Mouse (Mus musculus) small intestine, adult 2 months (tissue): ENCODE measurements around the gene Cyp24a1.

Source experiments
- CTCF ChIP-seq: fragments of 200-500 bp; IDR thresholded peaks from 2 replicates; pipeline ENCODE4 v1.5.1; 2012; ENCODE audit warnings: low read depth, mild to moderate bottlenecking, control low read depth, inconsistent platforms, low read length, moderate library complexity, mixed read lengths; ENCODE audit not compliant: insufficient replicate concordance, insufficient read length; ENCODE audit errors: extremely low read depth
- POLR2A ChIP-seq: fragments of 200-500 bp; IDR thresholded peaks from 2 replicates; pipeline ENCODE4 v1.6.1; 2012; ENCODE audit warnings: low read depth, mild to moderate bottlenecking, control low read depth, inconsistent platforms, low read length, moderate library complexity

DNA sequence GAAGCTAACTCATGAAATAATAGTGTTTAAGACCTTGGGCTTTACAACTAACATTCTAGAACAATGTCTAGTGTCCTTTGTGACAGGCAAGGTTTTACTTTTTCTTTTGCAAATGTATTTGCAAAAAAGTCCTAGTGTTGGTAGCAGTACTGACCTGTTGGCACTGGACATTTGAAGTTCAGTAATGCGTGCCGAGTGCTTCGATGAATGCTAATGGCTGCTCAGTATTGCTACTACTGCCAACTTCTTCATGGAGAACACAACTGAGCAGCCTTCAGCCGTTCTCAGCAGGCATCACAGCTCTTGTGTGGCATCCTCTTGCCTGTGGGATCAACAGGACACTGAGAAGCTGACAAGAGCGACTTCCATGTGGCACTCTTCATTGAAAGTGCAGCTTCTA lies 22.8 kb downstream of the Cyp24a1 start:
- no peak for TF ChIP-seq CTCF
- no peak for TF ChIP-seq POLR2A
